Mouse (Mus musculus): ENCODE results near the gene Hnf4a. TPM values are rescaled to one million over a fixed set of nuclear protein-coding genes. Genes with fewer than 3 reads are reported as not detected.
A peak's percentile ranks its signal among the peaks of the same experiment; 100 is the strongest.

Gene Hnf4a
- total and polyA plus RNA-seq, 3 experiments: not detected

DNA sequence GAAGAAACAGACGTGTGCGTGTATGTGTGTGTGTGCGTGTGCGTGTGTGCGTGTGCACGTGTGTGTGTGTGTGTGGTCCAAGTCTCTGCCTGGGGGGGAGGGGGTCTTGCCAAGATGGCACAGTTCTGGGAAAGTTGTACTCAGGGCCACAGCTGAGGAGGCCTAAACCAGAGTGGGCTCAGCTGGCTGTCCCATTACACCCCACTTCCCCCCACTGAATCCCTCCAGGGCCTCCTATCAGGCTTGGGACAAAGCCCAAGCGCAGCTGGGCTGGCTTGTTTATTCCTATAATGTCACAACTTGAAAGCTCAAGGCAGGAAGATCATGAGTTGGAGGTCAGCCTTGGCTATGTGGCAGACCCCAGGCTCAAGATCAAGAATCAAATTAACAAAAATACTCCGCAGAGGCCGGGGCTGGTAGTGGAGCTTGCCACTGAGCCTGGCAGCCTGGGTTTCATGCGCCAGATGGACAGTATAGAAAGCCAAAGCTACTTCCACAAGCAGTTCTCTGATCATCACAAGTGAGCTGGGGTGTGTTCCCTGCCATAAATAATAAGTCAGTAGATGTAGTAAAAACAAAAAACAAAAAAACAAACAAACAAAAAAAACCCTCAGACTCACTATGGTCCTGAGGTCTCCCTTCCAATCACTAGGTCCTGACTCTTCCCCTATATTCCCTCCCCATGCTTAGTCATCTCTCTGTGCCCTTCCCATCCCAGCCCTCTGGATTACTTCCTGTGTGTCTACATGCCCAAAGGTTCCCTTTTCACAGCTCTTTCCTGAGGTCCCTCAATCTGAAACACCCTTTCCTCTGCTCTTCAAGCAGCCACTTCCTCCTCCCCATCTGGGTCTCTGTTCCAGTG is 76.8 kb downstream of the Hnf4a start:
- no peak overlapping the region for H3K9ac ChIP-seq (ENCODE audit: low read depth, low read length)
- intact Hi-C loops (cut with DNase I): no loop called here
- no peaks in the 10 kb centered on the region for H3K79me2 ChIP-seq (replicated peaks; ENCODE audit: control insufficient read depth, insufficient read depth, low read length)
- H3K4me1 ChIP-seq (ENCODE audit: control insufficient read depth, insufficient read depth, low read length): peaks cover 1% of the 10 kb centered on the region; the same call in 1 of the 2 replicates
- H3K27me3 ChIP-seq (ENCODE audit: control insufficient read depth, insufficient read depth, low read length): no peaks in the 10 kb centered on the region
- peak; percentile 29 to 47 for DNase-seq
- no peak overlapping the region; the same call in 1 of the 2 replicates for H3K27ac ChIP-seq
- WGBS: 91% methylated on average over 10 of the region's 10 CpGs
- no peaks in the 10 kb centered on the region for H3K36me3 ChIP-seq (ENCODE audit: control insufficient read depth, insufficient read depth, low read length)
- TF ChIP-seq EP300 (IDR thresholded peaks at IDR 0.05; ENCODE audit: insufficient read depth, low read depth, low read length): no peak
- TF ChIP-seq POLR2A (IDR thresholded peaks at IDR 0.05; ENCODE audit: insufficient read depth, low read depth, low read length): no peak
- TF ChIP-seq CTCF (IDR thresholded peaks at IDR 0.05): no peak
- H3K4me3 ChIP-seq: no peak overlapping the region

DNA sequence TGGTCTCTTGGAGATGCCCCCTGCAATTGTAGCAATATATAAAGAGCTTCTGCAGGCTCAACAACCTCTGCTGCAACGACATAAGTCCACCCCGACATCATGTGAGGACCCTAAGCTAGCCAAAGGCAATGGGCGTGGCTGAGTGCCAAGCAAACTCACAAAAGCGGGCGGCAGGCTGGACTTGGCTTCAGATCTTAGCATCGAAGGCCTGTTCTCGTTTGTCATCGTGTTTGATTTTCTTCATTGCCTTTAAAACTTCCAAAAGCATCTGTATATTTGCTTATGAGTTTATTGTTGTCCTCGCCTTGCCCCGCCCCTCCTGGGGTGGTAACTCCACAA is 77.4 kb downstream of the Hnf4a start:
- H3K4me1 ChIP-seq (ENCODE audit: control insufficient read depth, insufficient read depth, low read length): peaks cover 1% of the 10 kb centered on the region; the same call in 1 of the 2 replicates
- no peaks in the 10 kb centered on the region for H3K36me3 ChIP-seq (ENCODE audit: control insufficient read depth, insufficient read depth, low read length)
- H3K27ac ChIP-seq: no peak overlapping the region
- no peak overlapping the region for H3K9ac ChIP-seq (ENCODE audit: low read depth, low read length)
- no peaks in the 10 kb centered on the region for H3K27me3 ChIP-seq (ENCODE audit: control insufficient read depth, insufficient read depth, low read length)
- no peak overlapping the region for H3K4me3 ChIP-seq
- WGBS: 76% methylated on average over 10 of the region's 10 CpGs
- intact Hi-C loops (cut with DNase I): no loop called here
- DNase-seq: no peak
- TF ChIP-seq CTCF (IDR thresholded peaks at IDR 0.05) (no peak), POLR2A (IDR thresholded peaks at IDR 0.05; ENCODE audit: insufficient read depth, low read depth, low read length) (no peak), EP300 (IDR thresholded peaks at IDR 0.05; ENCODE audit: insufficient read depth, low read depth, low read length) (no peak)
- no peaks in the 10 kb centered on the region for H3K79me2 ChIP-seq (replicated peaks; ENCODE audit: control insufficient read depth, insufficient read depth, low read length)

DNA sequence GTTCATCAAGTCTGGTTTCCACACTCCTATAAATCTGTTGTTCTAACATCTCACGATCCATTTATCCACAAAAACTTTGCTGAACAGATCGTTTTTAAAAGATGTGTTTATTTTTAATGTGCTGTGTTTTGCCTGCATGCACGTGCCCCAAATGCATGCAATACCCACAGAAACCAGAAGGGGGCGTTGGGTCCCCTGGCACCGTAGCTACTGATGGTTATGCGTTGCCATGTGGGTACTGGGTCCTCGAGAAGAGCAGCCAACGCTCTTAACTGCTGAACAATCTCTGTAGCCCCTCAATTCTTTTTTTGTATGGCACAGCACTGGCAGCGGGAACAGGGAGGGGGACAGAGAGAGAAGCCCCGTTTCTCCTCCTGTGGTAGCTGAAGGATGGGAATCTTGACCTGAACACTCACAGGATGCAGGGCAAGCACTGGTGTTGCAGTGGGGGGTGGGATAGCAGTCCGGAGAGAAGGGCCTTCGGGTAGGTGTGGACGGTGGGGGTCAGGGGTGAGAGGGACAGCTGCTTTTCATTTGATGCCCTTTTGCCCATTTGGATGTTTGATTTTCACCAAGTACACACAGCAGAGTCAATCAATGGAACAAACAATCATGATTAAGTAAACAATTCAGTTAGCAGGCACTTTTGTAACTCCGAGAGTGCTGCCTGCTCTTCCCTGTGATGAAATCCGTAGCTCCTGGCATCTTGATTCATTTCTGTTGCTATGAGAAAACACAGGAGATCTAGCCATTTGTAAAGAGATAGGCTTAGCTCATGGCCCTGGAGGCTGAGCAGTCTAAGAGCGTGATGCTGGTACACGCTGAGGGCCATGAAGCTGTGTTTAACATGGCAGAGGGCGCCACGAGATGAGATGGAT is 80.0 kb downstream of the Hnf4a start:
- no peak for DNase-seq
- no peak for TF ChIP-seq POLR2A (IDR thresholded peaks at IDR 0.05; ENCODE audit: insufficient read depth, low read depth, low read length)
- no peak for TF ChIP-seq EP300 (IDR thresholded peaks at IDR 0.05; ENCODE audit: insufficient read depth, low read depth, low read length)
- peak; percentile 76 for TF ChIP-seq CTCF (IDR thresholded peaks at IDR 0.05)
- no peaks in the 10 kb centered on the region for H3K36me3 ChIP-seq (ENCODE audit: control insufficient read depth, insufficient read depth, low read length)
- H3K27me3 ChIP-seq (ENCODE audit: control insufficient read depth, insufficient read depth, low read length): no peaks in the 10 kb centered on the region
- H3K79me2 ChIP-seq (replicated peaks; ENCODE audit: control insufficient read depth, insufficient read depth, low read length): no peaks in the 10 kb centered on the region
- intact Hi-C loops (cut with DNase I): no loop called here
- H3K4me3 ChIP-seq: no peak overlapping the region
- no peak overlapping the region for H3K27ac ChIP-seq
- no peak overlapping the region for H3K9ac ChIP-seq (ENCODE audit: low read depth, low read length)
- no peaks in the 10 kb centered on the region; the same call in 1 of the 2 replicates for H3K4me1 ChIP-seq (ENCODE audit: control insufficient read depth, insufficient read depth, low read length)
- WGBS: 57% methylated on average over 19 of the region's 19 CpGs

DNA sequence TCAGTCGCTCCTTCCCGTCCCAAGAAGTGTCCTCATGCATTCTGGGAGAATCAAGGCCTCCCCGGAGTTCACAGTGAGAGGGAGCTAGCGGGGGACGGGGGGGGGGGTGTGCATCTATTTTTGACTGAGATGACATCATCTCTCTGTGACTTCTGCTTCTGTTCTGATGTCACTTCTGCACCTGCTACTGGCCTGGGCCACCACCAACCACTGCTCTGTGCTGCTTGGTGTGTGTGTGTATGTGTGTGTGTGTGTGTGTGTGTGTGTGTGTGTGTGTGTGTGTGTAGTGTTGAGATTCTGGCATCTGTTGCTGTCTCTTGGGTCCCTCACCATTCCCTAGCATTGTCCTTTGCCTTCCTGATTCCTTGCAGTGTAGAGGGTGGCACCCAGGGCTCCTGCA is 80.9 kb downstream of the Hnf4a start:
- H3K4me3 ChIP-seq: no peak overlapping the region
- TF ChIP-seq EP300 (IDR thresholded peaks at IDR 0.05; ENCODE audit: insufficient read depth, low read depth, low read length) (no peak), CTCF (IDR thresholded peaks at IDR 0.05) (no peak), POLR2A (IDR thresholded peaks at IDR 0.05; ENCODE audit: insufficient read depth, low read depth, low read length) (no peak)
- H3K4me1 ChIP-seq (ENCODE audit: control insufficient read depth, insufficient read depth, low read length): no peaks in the 10 kb centered on the region; the same call in 1 of the 2 replicates
- DNase-seq: no peak
- no peaks in the 10 kb centered on the region for H3K27me3 ChIP-seq (ENCODE audit: control insufficient read depth, insufficient read depth, low read length)
- no peak overlapping the region for H3K27ac ChIP-seq
- H3K36me3 ChIP-seq (ENCODE audit: control insufficient read depth, insufficient read depth, low read length): no peaks in the 10 kb centered on the region
- no peaks in the 10 kb centered on the region for H3K79me2 ChIP-seq (replicated peaks; ENCODE audit: control insufficient read depth, insufficient read depth, low read length)
- WGBS: 21% methylated on average over 5 of the region's 5 CpGs
- intact Hi-C loops (cut with DNase I): no loop called here
- no peak overlapping the region for H3K9ac ChIP-seq (ENCODE audit: low read depth, low read length)

DNA sequence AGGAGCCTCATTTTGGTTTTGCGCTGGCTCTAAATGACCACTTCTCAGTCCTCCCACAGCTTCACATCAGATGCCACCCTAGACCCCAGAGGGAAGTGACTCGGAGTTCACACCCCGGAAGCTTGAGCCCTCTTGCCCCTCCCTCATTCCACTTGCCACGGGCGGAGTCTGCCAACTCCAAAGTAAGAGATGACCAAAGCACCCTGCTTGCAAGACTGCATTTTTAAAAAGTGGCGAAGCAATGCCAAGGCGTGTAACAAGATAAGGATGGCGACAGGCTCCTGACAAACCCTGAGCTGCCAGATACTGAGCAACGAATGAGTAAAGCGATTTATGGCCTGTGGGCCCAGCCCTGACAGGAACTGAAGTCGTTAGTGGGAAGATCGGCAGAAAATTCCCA is 83.6 kb downstream of the Hnf4a start:
- H3K27ac ChIP-seq: no peak overlapping the region
- 54% methylated on average over 12 of the region's 12 CpGs for WGBS
- no peaks in the 10 kb centered on the region for H3K36me3 ChIP-seq (ENCODE audit: control insufficient read depth, insufficient read depth, low read length)
- H3K4me3 ChIP-seq: no peak overlapping the region
- peaks cover 8% of the 10 kb centered on the region for H3K4me1 ChIP-seq (ENCODE audit: control insufficient read depth, insufficient read depth, low read length)
- intact Hi-C loops (cut with DNase I): no loop called here
- no peak for TF ChIP-seq CTCF (IDR thresholded peaks at IDR 0.05)
- TF ChIP-seq POLR2A (IDR thresholded peaks at IDR 0.05; ENCODE audit: insufficient read depth, low read depth, low read length): peak; percentile 19; the same call in 1 of the 2 replicates
- no peaks in the 10 kb centered on the region for H3K27me3 ChIP-seq (ENCODE audit: control insufficient read depth, insufficient read depth, low read length)
- DNase-seq: peak in 1 of 2 experiments; percentile 18
- H3K9ac ChIP-seq (ENCODE audit: low read depth, low read length): no peak overlapping the region
- H3K79me2 ChIP-seq (replicated peaks; ENCODE audit: control insufficient read depth, insufficient read depth, low read length): no peaks in the 10 kb centered on the region
